Mouse (Mus musculus) liver, postnatal 0 days (tissue): ENCODE results near the gene Hoxc4. TPM values are rescaled to one million over a fixed set of nuclear protein-coding genes. Genes with fewer than 3 reads are reported as not detected.

Experiments
- ATAC-seq: fragments of 200-750 bp; cut with Nextera tagmentation; 2 replicates; pipeline ENCODE4 v1.8.0; 2017; ENCODE audit warnings: mild to moderate bottlenecking, moderate library complexity
- DNase-seq: peaks from one replicate; pipeline ENCODE4 v3.0.0-alpha.2; 2016
- H3K27ac ChIP-seq: fragments of 300-500 bp; sonication (generic); 2 replicates; pipeline ENCODE4 v1.5.1; 2014; ENCODE audit warnings: antibody characterized with exemption, moderate library complexity, mild to moderate bottlenecking, low read depth
- H3K27me3 ChIP-seq: fragments of 300-500 bp; sonication (generic); 2 replicates; pipeline ENCODE4 v1.6.1; 2014; ENCODE audit warnings: low read length, control low read depth, mixed read lengths; ENCODE audit not compliant: insufficient read depth
- H3K36me3 ChIP-seq: fragments of 300-500 bp; sonication (generic); replicated peaks from 2 replicates; pipeline ENCODE4 v1.6.1; 2014; ENCODE audit warnings: mild to moderate bottlenecking, control low read depth, low read length, moderate library complexity, mixed read lengths; ENCODE audit not compliant: insufficient read depth
- H3K4me1 ChIP-seq: fragments of 300-500 bp; sonication (generic); 2 replicates; pipeline ENCODE4 v1.6.1; 2014; ENCODE audit warnings: antibody characterized with exemption, mild to moderate bottlenecking, control low read depth; ENCODE audit not compliant: insufficient read depth
- H3K4me2 ChIP-seq: fragments of 300-500 bp; sonication (generic); 2 replicates; pipeline ENCODE4 v1.6.1; 2014; ENCODE audit warnings: low read depth, mild to moderate bottlenecking, low read length, moderate library complexity, mixed read lengths
- H3K4me3 ChIP-seq: fragments of 300-500 bp; sonication (generic); 2 replicates; pipeline ENCODE4 v1.5.1; 2014; ENCODE audit warnings: low read depth, low read length
- H3K9ac ChIP-seq: fragments of 300-500 bp; sonication (generic); replicated peaks from 2 replicates; pipeline ENCODE4 v1.6.1; 2014; ENCODE audit warnings: mild to moderate bottlenecking, moderate library complexity
- H3K9me3 ChIP-seq: fragments of 300-500 bp; sonication (generic); 2 replicates; pipeline ENCODE4 v1.6.1; 2016; ENCODE audit warnings: mild to moderate bottlenecking, control low read depth, low read length, mixed read lengths
- CTCF ChIP-seq: sonication (generic); IDR thresholded peaks from 2 replicates; pipeline ENCODE4 v1.5.1; 2016; ENCODE audit warnings: antibody characterized with exemption, low read depth
- EP300 ChIP-seq: IDR thresholded peaks from 2 replicates; pipeline ENCODE4 v1.6.1; 2016; ENCODE audit warnings: antibody characterized with exemption, low read depth, mild to moderate bottlenecking
- WGBS: fragments of 180-500 bp; shearing (Covaris S2); extraction: QIAGEN DNeasy Blood & Tissue Kit; methylation state at CpG from one replicate; pipeline ENCODE4 v1.1.7; 2014; ENCODE audit not compliant: insufficient replicate concordance; 5-methylcytosine and 5-hydroxymethylcytosine counted together
- polyA plus RNA-seq: library from polyadenylated mRNA; unstranded; fragments of >200 nt; fragmentation: Nextera tagmentation; extraction: Ambion mirVana; gene quantifications from 2 replicates; pipeline ENCODE4 v1.2.1, GENCODE M21; 2015

Gene Hoxc4
- polyA plus RNA-seq, 1 experiment from 2014 or later, result 0.07 TPM

GRCm38 (mm10) chr15:103034043-103034806 lies 15.5 kb downstream of the Hoxc4 start:
- Histone ChIP-seq H3K36me3 (no peaks in the 10 kb centered on the region), H3K4me3 (peak overlapping the region; percentile 4; the same call in 1 of the 2 replicates), H3K9ac (no peak overlapping the region), H3K4me2 (peak overlapping the region; percentile 30), H3K27me3 (peaks cover 96% of the 10 kb centered on the region), H3K27ac (no peak overlapping the region), H3K9me3 (no peaks in the 10 kb centered on the region), H3K4me1 (no peaks in the 10 kb centered on the region)
- WGBS, result 2% methylated on average over 24 of the region's 24 CpGs
- no peak for ATAC-seq
- TF ChIP-seq EP300, result no peak
- TF ChIP-seq CTCF, result no peak
- DNase-seq, result no peak

GRCm38 (mm10) chr15:103034807-103035547 lies 16.2 kb downstream of the Hoxc4 start:
- WGBS, result under 1% methylated on average over 33 of the region's 34 CpGs
- ATAC-seq, result no peak
- Histone ChIP-seq H3K27me3 (peaks cover 96% of the 10 kb centered on the region), H3K36me3 (no peaks in the 10 kb centered on the region), H3K9ac (no peak overlapping the region), H3K9me3 (no peaks in the 10 kb centered on the region), H3K4me1 (no peaks in the 10 kb centered on the region), H3K4me2 (peak overlapping the region; percentile 30), H3K4me3 (peak overlapping the region; percentile 4; the same call in 1 of the 2 replicates), H3K27ac (no peak overlapping the region)
- TF ChIP-seq CTCF (no peak), EP300 (no peak)
- no peak for DNase-seq

DNA sequence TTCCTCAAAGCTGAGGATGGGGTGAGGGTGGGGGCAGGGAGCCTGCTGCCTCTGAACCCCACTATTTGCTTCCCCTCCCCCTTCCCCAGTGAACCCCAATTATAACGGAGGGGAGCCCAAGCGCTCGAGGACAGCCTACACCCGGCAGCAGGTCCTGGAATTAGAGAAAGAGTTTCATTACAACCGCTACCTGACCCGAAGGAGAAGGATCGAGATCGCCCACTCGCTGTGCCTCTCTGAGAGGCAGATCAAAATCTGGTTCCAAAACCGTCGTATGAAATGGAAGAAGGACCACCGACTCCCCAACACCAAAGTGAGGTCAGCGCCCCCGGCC lies 16.8 kb downstream of the Hoxc4 start:
- Histone ChIP-seq H3K27me3 (peaks cover 96% of the 10 kb centered on the region), H3K4me3 (no peak overlapping the region), H3K4me2 (no peak overlapping the region), H3K36me3 (no peaks in the 10 kb centered on the region), H3K4me1 (no peaks in the 10 kb centered on the region), H3K9me3 (no peaks in the 10 kb centered on the region), H3K9ac (no peak overlapping the region), H3K27ac (no peak overlapping the region)
- 2% methylated on average over 14 of the region's 14 CpGs for WGBS
- TF ChIP-seq CTCF (no peak), EP300 (no peak)
- no peak for ATAC-seq
- DNase-seq, result no peak

GRCm38 (mm10) chr15:103037579-103037978 lies 18.8 kb downstream of the Hoxc4 start:
- 12% methylated on average over 1 of the region's 1 CpGs for WGBS
- Histone ChIP-seq H3K9me3 (no peaks in the 10 kb centered on the region), H3K4me2 (no peak overlapping the region), H3K9ac (no peak overlapping the region), H3K36me3 (no peaks in the 10 kb centered on the region), H3K4me1 (no peaks in the 10 kb centered on the region), H3K27me3 (peaks cover 97% of the 10 kb centered on the region), H3K27ac (no peak overlapping the region), H3K4me3 (no peak overlapping the region)
- no peak for TF ChIP-seq CTCF
- TF ChIP-seq EP300, result no peak
- no peak for DNase-seq
- no peak for ATAC-seq

- Histone ChIP-seq H3K4me1 (no peaks in the 10 kb centered on the region), H3K27ac (no peak overlapping the region), H3K4me2 (no peak overlapping the region), H3K9me3 (no peaks in the 10 kb centered on the region), H3K27me3 (peaks cover 89% of the 10 kb centered on the region), H3K36me3 (no peaks in the 10 kb centered on the region), H3K9ac (no peak overlapping the region), H3K4me3 (no peak overlapping the region)
- no peak for DNase-seq
- 33% methylated on average over 10 of the region's 10 CpGs for WGBS
- no peak for ATAC-seq
- TF ChIP-seq EP300 (no peak), CTCF (no peak)
Measured at GRCm38 (mm10) chr15:103038701-103039480, 20.2 kb downstream of the Hoxc4 start.

- H3K4me1 ChIP-seq, result no peaks in the 10 kb centered on the region
- H3K9ac ChIP-seq, result no peak overlapping the region
- no peaks in the 10 kb centered on the region for H3K9me3 ChIP-seq
- peaks cover 86% of the 10 kb centered on the region for H3K27me3 ChIP-seq
- no peak overlapping the region for H3K4me3 ChIP-seq
- DNase-seq (no peak), ATAC-seq (no peak)
- TF ChIP-seq EP300 (no peak), CTCF (no peak)
- H3K36me3 ChIP-seq, result no peaks in the 10 kb centered on the region
- no peak overlapping the region for H3K4me2 ChIP-seq
- no peak overlapping the region for H3K27ac ChIP-seq
- 40% methylated on average over 3 of the region's 3 CpGs for WGBS
Measured at GRCm38 (mm10) chr15:103039609-103040008, 20.9 kb downstream of the Hoxc4 start.
